Mouse (Mus musculus) midbrain, embryonic 13.5 days (tissue): ENCODE measurements around the gene Gm28374. TPM values are rescaled to one million over a fixed set of nuclear protein-coding genes. Genes with fewer than 3 reads are reported as not detected.
A peak's percentile ranks its signal among the peaks of the same experiment; 100 is the strongest.
"Not testable (repeated sequence)": the region's sequence is repeated elsewhere in the genome, so short reads cannot be mapped to it uniquely, and the experiment has no call there.

Experiments
- ATAC-seq: fragments of 200-750 bp; cut with Nextera tagmentation; 2 replicates; pipeline ENCODE4 v1.8.0; 2017; ENCODE audit warnings: mild to moderate bottlenecking, moderate TSS enrichment, moderate library complexity
- H3K27ac ChIP-seq: fragments of 300-500 bp; sonication (generic); 2 replicates; pipeline ENCODE4 v1.5.1; 2015; ENCODE audit warnings: inconsistent platforms, mild to moderate bottlenecking, moderate library complexity
- H3K27me3 ChIP-seq: fragments of 300-500 bp; sonication (generic); 2 replicates; pipeline ENCODE4 v1.6.1; 2015; ENCODE audit warnings: mild to moderate bottlenecking, inconsistent platforms
- H3K36me3 ChIP-seq: fragments of 300-500 bp; sonication (generic); 2 replicates; pipeline ENCODE4 v1.6.1; 2015; ENCODE audit warnings: mild to moderate bottlenecking, inconsistent platforms
- H3K4me1 ChIP-seq: fragments of 300-500 bp; sonication (generic); replicated peaks from 2 replicates; pipeline ENCODE4 v1.6.1; 2015; ENCODE audit warnings: inconsistent platforms
- H3K4me2 ChIP-seq: fragments of 300-500 bp; sonication (generic); replicated peaks from 2 replicates; pipeline ENCODE4 v1.6.1; 2015; ENCODE audit warnings: moderate library complexity, mild to moderate bottlenecking, inconsistent platforms
- H3K4me3 ChIP-seq: fragments of 300-500 bp; sonication (generic); replicated peaks from 2 replicates; pipeline ENCODE4 v1.5.1; 2015; ENCODE audit warnings: mild to moderate bottlenecking, inconsistent platforms
- H3K9ac ChIP-seq: fragments of 300-500 bp; sonication (generic); replicated peaks from 2 replicates; pipeline ENCODE4 v1.6.1; 2015; ENCODE audit warnings: mild to moderate bottlenecking, inconsistent platforms
- H3K9me3 ChIP-seq: fragments of 300-500 bp; sonication (generic); 2 replicates; pipeline ENCODE4 v1.6.1; 2016; ENCODE audit warnings: mild to moderate bottlenecking, inconsistent platforms
- WGBS: fragments of 180-500 bp; shearing (Covaris S2); methylation state at CpG from one replicate; pipeline ENCODE4 v1.1.7; 2015; 5-methylcytosine and 5-hydroxymethylcytosine counted together
- polyA plus RNA-seq: library from polyadenylated mRNA; unstranded; fragments of >200 nt; fragmentation: Nextera tagmentation; extraction: Ambion mirVana; gene quantifications from 2 replicates; pipeline ENCODE4 v1.2.1, GENCODE M21; 2015

The Gm28374 gene
- polyA plus RNA-seq: 2.4 TPM in 2 replicates

DNA sequence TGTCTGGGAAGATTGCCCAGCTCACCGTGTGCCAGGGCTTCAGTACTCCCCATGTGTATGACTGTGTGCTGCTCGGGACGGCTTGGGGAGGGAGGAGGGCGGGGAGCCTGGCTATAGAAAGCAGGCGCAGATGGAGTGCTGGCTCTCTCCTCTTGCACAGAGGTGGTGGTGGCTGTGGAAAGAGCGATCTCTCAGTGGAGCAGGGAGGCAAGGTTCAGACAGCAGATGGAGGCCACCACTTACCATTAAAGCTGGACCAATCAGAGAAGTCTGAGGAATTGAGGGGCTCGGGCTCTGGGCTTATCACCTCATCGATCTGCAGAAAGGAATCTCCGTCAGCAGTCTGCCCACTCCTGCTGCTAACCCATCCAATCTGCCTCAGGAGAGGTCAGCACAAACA lies at the start of gene Gm28374:
Gene Gm28374 (minus strand): TSS at position 101 of the 400 bp plus-strand sequence.
- Histone ChIP-seq H3K9ac (no peak within 1 kb of the TSS), H3K4me3 (no peak within 1 kb of the TSS), H3K27me3 (no peaks in the 10 kb centered on the region), H3K27ac (no peak within 1 kb of the TSS), H3K9me3 (no peaks in the 10 kb centered on the region), H3K4me2 (no peak within 1 kb of the TSS), H3K36me3 (peaks cover 28% of the 10 kb centered on the region), H3K4me1 (peaks cover 31% of the 10 kb centered on the region)
- WGBS: 94% methylated on average over 9 of the region's 9 CpGs
- ATAC-seq: no peak

DNA sequence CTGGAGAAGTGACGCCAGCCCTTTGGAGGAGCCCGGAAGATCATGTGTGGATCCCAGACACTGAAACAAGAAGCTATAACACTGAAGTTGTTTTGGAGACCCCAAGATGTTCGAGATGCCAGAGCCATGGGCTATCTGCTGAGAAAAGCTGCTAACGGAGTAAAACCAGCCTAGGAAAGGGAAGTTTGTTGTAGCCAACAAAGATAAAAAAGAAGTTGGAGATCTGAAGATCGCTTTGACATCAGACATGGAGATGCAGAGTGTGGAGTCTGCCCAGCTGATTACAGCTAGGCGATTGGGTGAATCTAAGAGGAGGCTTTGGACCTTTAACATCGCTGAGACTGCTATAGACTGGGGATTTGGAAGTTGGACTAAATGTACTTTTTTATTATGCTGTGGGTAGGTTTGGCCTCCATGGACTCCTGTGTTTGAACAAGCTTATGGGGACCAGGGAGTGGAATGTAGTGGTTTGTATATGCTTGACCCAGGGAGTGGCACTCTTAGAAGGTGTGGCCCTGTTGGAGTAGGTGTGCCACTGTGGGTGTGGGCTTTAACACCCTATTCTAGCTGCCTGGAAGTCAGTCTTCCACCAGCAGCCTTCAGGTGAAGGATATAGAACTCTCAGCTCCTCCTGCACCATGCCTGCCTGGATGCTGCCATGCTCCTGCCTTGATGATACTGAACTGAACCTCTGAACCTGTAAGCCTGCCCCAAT lies 48.5 kb upstream of the Gm28374 start:
- not testable (repeated sequence) for ATAC-seq, H3K27me3 ChIP-seq, H3K9me3 ChIP-seq, H3K4me3 ChIP-seq, H3K9ac ChIP-seq, H3K4me2 ChIP-seq, H3K4me1 ChIP-seq, H3K27ac ChIP-seq
- peaks cover 21% of the 10 kb centered on the region for H3K36me3 ChIP-seq
- WGBS: 83% methylated on average over 7 of the region's 7 CpGs

DNA sequence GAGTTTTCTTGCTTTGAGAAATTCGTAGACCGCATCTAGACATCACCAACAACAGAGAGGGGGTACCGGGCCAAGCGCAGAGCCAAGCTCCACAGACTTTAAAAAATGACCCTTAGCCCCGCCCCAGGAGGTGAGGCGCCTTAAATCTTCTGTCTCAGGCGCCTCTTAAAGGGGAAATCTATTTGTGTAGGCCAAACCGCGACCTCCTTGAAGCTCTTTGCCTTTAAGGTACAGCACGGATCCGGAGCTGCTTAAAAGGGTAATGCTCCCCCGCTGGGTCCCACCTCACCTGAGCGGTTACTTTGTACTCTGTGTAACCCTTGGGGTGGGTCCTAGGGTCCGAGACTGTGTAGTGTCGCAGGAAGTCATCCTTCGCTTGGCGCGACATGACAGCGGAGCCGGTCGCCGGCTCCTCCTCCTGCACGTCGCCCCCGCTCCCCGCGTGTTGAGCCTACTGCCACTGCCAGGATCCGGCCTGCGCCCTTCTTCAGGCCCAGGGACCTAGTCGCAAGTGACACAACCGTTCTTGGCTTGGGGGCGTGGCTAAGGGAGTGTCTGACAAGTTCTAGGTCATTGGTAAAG lies 45.8 kb upstream of the Gm28374 start, which contains the start of gene Snx15:
Gene Snx15 (minus strand): TSS at position 545 of the 582 bp plus-strand sequence.
- peak; percentile 96 for ATAC-seq
- WGBS: 0% methylated on average over 32 of the region's 32 CpGs

DNA sequence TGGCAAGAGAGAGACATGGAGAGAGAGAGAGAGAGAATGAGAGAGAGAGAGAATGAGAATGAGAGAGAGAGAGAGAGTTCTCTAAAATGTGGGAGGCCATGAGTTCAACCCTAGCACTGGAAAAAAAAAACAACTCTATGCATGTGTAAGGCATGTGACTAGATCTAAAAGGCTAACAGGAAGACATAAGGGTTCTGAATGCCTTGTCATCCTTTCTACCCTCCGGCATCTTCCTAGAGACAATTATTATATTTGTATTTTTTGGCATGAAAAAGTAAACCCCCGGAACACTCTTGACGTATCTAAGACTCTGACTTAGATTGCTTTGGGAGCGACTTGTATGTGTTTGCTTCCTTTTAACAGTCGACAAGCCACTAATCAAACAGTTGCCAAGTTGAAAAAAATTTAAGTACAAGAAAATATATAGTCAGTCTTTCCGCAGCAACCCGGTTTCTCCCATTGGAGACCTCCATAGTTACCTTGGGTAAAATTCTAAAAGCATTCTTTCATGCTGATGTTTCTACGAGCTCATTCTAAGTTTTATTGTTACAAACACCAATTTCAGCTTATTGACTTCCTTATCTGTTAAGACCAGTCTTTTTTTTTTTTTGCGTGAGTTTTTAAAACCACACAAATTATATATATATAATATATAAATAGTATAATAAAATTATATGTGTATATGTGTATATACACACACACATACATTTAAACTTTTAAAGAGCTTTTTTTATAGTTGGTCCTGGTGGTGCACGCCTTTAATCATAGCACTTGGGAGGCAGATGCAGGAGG lies 44.9 kb upstream of the Gm28374 start:
- WGBS: 76% methylated on average over 10 of the region's 10 CpGs
- Histone ChIP-seq H3K36me3 (no peaks in the 10 kb centered on the region), H3K4me1 (peaks cover 11% of the 10 kb centered on the region; the same call in 1 of the 2 replicates), H3K9ac (peak overlapping the region; percentile 76; the same call in 1 of the 2 replicates), H3K27ac (no peak overlapping the region), H3K4me3 (peak overlapping the region; percentile 58), H3K4me2 (peak overlapping the region; percentile 57), H3K9me3 (no peaks in the 10 kb centered on the region), H3K27me3 (no peaks in the 10 kb centered on the region)
- ATAC-seq: no peak

More for the DNA sequence above, 45.8 kb upstream of the Gm28374 start, which contains the start of gene Snx15:
- Histone ChIP-seq H3K4me1 (peaks cover 11% of the 10 kb centered on the region; the same call in 1 of the 2 replicates), H3K27ac (peak within 1 kb of the TSS; percentile 89), H3K27me3 (no peaks in the 10 kb centered on the region), H3K36me3 (no peaks in the 10 kb centered on the region), H3K9me3 (no peaks in the 10 kb centered on the region), H3K9ac (peak within 1 kb of the TSS; percentile 76), H3K4me3 (peak within 1 kb of the TSS; percentile 58), H3K4me2 (peak within 1 kb of the TSS; percentile 57)

DNA sequence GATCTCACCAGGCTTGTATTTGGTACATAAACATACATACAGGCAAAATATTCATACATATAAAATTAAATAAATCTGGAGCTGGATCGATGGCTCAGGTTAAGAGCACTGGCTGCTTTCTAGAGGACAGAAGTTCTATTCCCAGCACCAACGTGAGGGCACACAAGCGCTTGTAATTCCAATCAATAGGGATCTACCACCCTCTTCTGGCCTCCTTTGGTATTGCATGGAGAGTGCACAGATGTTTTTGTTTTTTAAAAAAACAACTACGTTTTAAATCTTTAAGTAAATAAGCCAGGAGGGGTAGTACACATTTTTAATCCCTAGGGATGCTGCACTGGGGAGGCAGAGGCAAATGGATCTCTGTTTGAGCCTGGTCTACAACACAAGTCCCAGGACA lies 44.2 kb upstream of the Gm28374 start:
- no peak for ATAC-seq
- Histone ChIP-seq H3K4me1 (peaks cover 11% of the 10 kb centered on the region; the same call in 1 of the 2 replicates), H3K27me3 (no peaks in the 10 kb centered on the region), H3K27ac (no peak overlapping the region), H3K9me3 (no peaks in the 10 kb centered on the region), H3K36me3 (0 out of 2 replicates have a peak, but pooled peaks cover 3% of the 10 kb centered on the region), H3K4me3 (no peak overlapping the region), H3K4me2 (no peak overlapping the region), H3K9ac (no peak overlapping the region)
- 26% methylated on average over 4 of the region's 4 CpGs for WGBS

DNA sequence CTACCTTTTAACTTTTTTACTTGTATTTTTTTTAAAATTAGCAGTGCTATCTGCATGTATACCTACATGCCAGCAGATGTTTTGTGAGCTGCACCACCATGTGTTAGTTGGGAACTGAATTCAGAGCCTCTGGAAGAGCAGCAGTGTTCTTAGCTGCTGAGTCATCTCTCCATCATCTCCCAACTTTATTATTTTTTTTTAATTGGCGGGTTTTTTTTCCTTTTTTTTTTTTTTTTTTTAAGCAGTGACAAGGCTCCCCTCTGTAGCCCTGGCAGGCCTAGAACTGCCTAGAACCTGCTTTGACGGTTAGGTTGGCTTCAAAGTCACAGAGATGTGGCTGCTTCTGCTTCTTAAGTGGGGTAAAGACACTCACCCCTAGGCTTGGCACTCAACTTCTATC lies 42.8 kb upstream of the Gm28374 start:
- WGBS: 79% methylated on average over 2 of the region's 2 CpGs
- H3K9ac ChIP-seq: no peak overlapping the region
- no peak overlapping the region for H3K4me2 ChIP-seq
- H3K4me3 ChIP-seq: no peak overlapping the region
- H3K27ac ChIP-seq: no peak overlapping the region; the same call in 1 of the 2 replicates
- 0 out of 2 replicates have a peak, but pooled peaks cover 8% of the 10 kb centered on the region for H3K36me3 ChIP-seq
- H3K9me3 ChIP-seq: no peaks in the 10 kb centered on the region
- peaks cover 14% of the 10 kb centered on the region for H3K4me1 ChIP-seq
- no peaks in the 10 kb centered on the region for H3K27me3 ChIP-seq
- ATAC-seq: no peak

DNA sequence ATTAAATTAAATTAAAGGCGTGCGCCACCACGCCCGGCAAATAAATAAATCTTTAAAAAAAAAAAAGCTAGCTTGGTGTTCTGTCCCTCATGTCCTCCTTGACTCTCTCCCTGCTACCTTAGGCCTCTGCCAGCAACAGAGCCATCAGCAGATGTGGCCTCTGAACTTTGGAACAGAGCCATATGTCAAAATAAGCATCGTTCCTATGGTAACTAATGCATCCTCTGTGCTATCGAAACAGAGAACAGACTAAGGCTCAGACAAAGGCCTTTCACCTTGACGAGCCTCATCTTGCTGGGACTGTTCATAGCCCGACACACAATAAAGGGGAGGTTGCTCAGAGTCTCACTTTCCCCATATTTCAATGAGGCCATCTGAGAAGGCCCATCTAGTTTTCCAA lies 41.3 kb upstream of the Gm28374 start:
- H3K9me3 ChIP-seq: no peaks in the 10 kb centered on the region
- no peak overlapping the region for H3K4me2 ChIP-seq
- no peaks in the 10 kb centered on the region for H3K27me3 ChIP-seq
- H3K4me3 ChIP-seq: no peak overlapping the region
- 0 out of 2 replicates have a peak, but pooled peaks cover 8% of the 10 kb centered on the region for H3K36me3 ChIP-seq
- H3K9ac ChIP-seq: no peak overlapping the region; the same call in 1 of the 2 replicates
- 78% methylated on average over 8 of the region's 8 CpGs for WGBS
- ATAC-seq: no peak
- H3K27ac ChIP-seq: no peak overlapping the region; the same call in 1 of the 2 replicates
- H3K4me1 ChIP-seq: peaks cover 23% of the 10 kb centered on the region

DNA sequence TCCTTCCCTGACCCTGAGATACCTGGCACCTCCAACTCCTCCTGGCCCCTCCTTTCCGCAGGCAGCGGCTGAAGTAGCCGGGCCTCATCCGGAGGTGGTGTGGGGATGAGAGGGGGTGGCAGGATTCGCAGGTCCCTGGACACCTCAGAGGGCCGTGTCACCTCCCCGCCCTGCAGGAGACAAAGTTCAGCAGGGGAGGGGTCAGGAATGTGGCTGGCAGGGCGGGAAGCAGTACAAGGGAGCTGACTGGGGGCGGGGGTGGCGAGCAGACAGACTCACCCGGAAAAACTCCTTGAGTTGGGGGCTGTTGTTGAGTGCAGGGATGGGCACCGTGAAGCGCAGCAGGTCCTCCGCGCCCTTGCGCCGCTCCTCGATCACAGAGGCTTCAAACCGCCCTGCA lies 39.7 kb upstream of the Gm28374 start:
- Histone ChIP-seq H3K27ac (no peak overlapping the region), H3K9ac (peak overlapping the region; percentile 7; the same call in 1 of the 2 replicates), H3K4me3 (no peak overlapping the region), H3K9me3 (no peaks in the 10 kb centered on the region), H3K4me2 (no peak overlapping the region), H3K4me1 (peaks cover 30% of the 10 kb centered on the region), H3K27me3 (no peaks in the 10 kb centered on the region), H3K36me3 (0 out of 2 replicates have a peak, but pooled peaks cover 8% of the 10 kb centered on the region)
- ATAC-seq: no peak
- WGBS: 40% methylated on average over 19 of the region's 19 CpGs

DNA sequence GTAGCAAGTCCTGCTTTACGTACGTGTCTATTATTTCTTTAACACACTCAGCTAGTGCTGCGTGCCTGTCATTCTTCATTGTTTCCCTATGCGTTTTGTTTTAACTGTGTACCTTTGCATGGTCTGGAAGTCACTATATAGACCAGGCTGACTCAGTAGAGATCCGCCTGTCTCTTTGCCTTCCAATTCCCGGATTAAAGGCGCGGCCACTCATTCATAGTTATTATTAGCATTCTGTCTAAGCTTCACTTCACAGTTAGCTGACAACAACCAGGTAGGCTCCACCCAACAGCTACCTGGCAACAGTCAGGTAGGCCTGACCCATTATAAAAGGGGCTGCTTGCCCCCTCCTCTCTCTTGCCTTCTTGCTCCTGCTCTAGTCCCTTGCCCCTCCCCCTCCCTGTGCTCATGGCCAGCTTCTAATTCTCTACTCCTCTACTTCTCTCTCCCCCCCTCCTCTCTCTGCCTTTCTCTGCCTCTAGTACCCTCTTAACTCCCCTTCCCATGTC lies 36.7 kb upstream of the Gm28374 start:
- peaks cover 37% of the 10 kb centered on the region for H3K4me1 ChIP-seq
- 1% methylated on average over 8 of the region's 8 CpGs for WGBS

DNA sequence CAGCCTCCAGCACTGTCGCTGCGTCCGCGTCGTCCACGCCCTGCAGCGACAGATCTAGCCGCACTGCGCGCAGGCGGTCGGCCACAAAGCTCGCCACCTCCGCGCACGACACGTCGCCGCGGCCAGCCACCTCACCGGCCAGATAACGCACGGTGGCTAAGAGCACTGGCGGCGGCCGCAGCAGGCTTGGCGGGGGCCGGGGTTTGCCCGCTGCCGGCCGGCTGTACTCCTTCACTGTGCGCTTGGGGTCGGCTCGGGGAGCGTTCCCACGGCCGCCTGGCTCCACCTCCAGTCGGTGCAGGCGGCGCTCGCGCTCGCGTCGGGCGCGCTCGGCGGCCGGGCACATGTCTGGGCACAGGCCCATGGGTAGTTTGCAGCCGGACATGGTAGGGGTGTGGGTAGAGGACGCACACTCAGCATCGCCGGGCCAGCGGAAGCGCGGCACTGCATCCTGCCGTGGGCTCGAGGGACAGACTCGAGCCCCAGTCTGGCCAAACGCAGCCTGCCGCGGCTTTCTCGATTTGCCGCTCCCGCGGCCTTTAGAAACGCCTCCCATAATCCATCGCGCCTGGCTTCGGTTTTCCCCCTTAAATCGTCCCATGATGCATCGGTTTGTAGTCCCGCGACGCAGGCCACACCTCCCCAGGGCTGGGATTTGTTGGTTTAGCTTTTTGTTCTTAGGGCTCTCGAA lies 36.1 kb upstream of the Gm28374 start, which contains the start of gene Sac3d1:
Gene Sac3d1 (minus strand): TSS at position 665 of the 691 bp plus-strand sequence.
- peak within 1 kb of the TSS; percentile 93 for H3K27ac ChIP-seq
- ATAC-seq: peak; percentile 89
- H3K36me3 ChIP-seq: peaks cover 40% of the 10 kb centered on the region
- H3K27me3 ChIP-seq: no peaks in the 10 kb centered on the region
- H3K4me2 ChIP-seq: peak within 1 kb of the TSS; percentile 89
- peak within 1 kb of the TSS; percentile 85 for H3K4me3 ChIP-seq
- H3K9ac ChIP-seq: peak within 1 kb of the TSS; percentile 92
- H3K9me3 ChIP-seq: no peaks in the 10 kb centered on the region
- peaks cover 32% of the 10 kb centered on the region for H3K4me1 ChIP-seq
- under 1% methylated on average over 67 of the region's 77 CpGs for WGBS

More for the DNA sequence above, 36.7 kb upstream of the Gm28374 start:
- peak overlapping the region; percentile 92 for H3K9ac ChIP-seq
- no peaks in the 10 kb centered on the region for H3K9me3 ChIP-seq
- peak overlapping the region; percentile 89 for H3K4me2 ChIP-seq
- peak overlapping the region; percentile 85 for H3K4me3 ChIP-seq
- H3K27ac ChIP-seq: peak overlapping the region; percentile 93
- peaks cover 35% of the 10 kb centered on the region for H3K36me3 ChIP-seq
- peak; percentile 68 for ATAC-seq
- no peaks in the 10 kb centered on the region for H3K27me3 ChIP-seq
